Mouse (Mus musculus) embryonic stem cell, embryonic (primary cell): ENCODE measurements around the gene Dmbt1.

Experiments used
- CTCF ChIA-PET, 4 experiments: fragments of 300-600 bp in 2 of 4; fragments of 350-600 bp in 2 of 4; sonication (Branson Sonifier 250); formaldehyde crosslinking; loops; one replicate each; lab custom pipeline; 2022; ENCODE audit warnings: inconsistent platforms in 2 of 4; lab: Charles Lee
- POLR2A ChIA-PET, 4 experiments: fragments of 300-600 bp in 2 of 4; fragments of 350-600 bp in 2 of 4; sonication (Branson Sonifier 250); formaldehyde crosslinking; loops; one replicate each; lab custom pipeline; 2022; ENCODE audit warnings: antibody characterized with exemption in 4 of 4, inconsistent platforms in 1 of 4; lab: Charles Lee

The Dmbt1 gene

DNA sequence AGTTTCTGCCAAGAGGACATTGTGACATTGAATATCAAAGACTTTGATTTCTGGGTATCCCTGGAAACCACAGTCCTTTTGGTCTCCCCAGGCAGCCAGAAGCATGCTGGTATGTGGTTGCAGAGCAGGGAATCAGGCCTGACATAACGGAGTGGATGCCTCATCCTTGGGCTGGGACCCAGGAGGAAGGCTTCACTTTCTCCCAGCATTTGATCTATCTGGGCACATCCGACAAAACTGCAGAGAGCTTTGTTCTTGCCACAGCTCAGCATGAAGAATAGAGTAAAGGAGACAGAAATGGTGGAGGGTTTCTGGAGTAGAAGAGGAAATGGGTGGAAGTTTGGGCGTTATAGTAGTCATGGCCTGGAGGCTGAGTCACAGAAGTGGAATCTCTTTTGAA is 101.3 kb downstream of the Dmbt1 start:
- POLR2A ChIA-PET: no interaction called here

DNA sequence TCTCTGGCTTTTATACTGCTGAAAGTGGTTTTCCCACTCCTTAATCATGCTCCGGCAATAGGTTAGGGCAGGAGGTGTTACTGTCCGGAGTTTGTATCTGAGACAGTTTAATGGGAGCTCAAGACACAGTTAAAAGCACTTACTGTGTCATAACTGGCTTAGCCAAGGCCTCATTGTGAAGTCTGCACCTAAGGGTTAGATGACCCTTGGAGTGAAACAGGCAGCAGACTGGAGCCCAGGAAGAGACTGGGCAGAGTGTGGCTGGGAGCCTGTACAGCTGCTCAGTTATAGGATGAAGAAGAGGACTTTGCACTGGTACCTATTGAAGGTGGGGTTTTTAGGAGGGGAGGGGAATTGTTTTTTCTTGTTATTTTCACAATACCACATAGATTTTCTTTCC is 114.4 kb downstream of the Dmbt1 start, which contains the start of gene 4933402N03Rik:
4933402N03Rik (minus strand) TSS at position 101 of the 400 bp plus-strand sequence.
- ChIA-PET POLR2A (no interaction called here), CTCF (no interaction called here)

More for the DNA sequence above, 101.3 kb downstream of the Dmbt1 start:
- CTCF ChIA-PET: no interaction called here

DNA sequence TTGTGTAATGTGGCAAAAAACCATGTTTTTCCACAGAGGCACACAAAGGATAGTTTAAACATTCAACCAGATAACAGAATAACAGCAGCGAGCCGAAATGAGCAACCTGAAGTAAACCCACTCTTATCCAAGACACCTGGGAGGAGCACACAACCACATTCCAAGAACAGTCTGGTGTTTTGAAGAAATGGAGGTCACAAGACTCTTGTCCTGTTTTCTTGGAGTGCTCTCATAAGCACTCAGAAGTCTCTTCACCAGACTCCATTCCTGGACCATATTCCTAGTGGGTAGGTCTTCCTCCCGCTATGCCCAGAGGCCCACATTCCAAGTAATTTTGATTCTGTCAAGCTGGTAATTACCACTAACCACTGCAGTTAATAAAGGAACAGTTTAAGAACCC is 118.3 kb downstream of the Dmbt1 start:
- ChIA-PET CTCF (no interaction called here), POLR2A (interaction anchor here in 1 of 4 experiments (0.6 kb wide), 1 partner anchor 315 kb away, joined by 3 read pairs; no protein-coding TSS in a partner anchor)

DNA sequence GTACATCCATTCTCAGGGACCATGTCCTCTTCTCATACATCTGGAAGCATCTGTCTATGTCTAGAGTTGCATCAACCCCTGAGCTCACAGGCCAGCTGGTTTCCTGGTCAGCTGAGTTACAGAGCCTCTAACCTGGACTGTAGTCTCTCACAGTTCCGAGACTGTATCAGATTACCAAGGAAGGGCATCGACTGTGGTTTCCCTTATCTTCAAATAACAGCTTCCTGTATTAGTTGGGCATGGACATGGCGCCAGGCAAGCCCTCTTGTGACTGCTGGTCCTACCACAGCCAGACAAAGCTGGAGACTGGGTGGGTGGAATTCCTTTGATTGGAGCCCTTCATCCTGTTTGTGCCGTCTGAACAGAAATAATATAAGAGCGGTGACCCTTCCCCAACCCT is 121.2 kb downstream of the Dmbt1 start:
- POLR2A ChIA-PET: interaction anchor here in 1 of 4 experiments (0.6 kb wide), 1 partner anchor 82 kb away, joined by 5 read pairs; no protein-coding TSS in a partner anchor

DNA sequence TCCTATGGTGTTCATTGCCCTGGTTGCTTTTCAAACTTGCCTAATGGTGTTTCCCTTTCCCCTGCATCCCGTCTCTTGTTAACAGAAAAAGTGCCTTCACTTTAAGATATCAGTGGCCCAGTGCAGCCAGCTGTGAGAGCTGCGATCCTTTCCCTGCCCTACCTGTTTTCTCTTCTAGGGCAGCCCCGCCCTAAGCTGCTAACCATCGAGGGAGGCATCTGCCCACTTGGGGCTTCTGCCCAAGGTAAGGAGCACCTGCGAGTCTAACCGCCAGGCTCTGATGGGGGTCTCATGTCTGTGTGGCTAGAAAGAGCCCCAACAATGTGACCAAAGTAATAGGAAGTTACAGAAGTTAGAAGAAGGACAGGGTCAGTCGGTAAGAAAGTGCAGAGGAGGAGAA is 130.4 kb downstream of the Dmbt1 start:
- POLR2A ChIA-PET: no interaction called here
- CTCF ChIA-PET: no interaction called here

More for the DNA sequence above, 121.2 kb downstream of the Dmbt1 start:
- CTCF ChIA-PET: interaction anchor here in 1 of 4 experiments (1.2 kb wide), 1 partner anchor 41 kb away, joined by 3 read pairs; no protein-coding TSS in a partner anchor

DNA sequence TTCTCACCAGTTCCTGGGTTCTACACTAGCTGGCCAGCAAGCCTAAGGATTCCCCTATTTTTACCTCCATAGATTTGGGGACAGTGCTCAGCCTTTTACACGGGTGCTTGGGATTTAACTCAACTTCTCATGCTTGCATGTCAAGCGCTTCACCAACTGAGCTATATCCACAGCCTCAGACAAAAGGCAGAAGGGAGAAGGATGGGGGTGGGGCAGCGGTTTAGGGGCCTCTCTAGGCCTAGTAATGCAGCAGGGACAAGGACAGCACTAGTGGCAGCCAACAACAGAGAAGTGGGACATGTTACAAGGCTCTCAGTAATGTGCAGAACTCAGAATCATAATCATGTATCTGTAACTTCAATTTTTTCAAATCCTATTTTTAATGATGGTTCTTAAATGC is 135.9 kb downstream of the Dmbt1 start:
- ChIA-PET POLR2A (no interaction called here), CTCF (no interaction called here)

DNA sequence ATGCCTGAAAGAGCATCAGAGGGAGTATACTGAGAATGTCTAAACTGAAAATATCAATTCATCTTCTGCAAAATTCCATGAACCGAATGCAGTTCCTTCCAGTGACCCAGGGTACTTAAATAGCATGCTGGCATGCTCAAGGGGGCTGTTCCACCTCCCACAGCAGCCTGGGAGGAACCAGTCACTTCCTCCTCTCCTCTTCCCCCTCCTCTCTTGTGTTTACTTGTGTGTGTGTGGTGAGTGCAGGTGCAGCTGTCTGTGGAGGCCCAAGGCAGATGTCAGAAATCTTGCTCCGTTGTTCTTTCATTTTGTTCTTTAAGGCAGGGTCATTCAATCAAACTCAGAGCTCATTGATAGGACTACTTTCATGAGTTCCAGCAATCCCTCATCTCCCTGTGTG is 137.2 kb downstream of the Dmbt1 start:
- ChIA-PET POLR2A (no interaction called here), CTCF (no interaction called here)
